Mouse (Mus musculus) stomach, embryonic 14.5 days (tissue): ENCODE results near the gene Zbtb16. TPM values are rescaled to one million over a fixed set of nuclear protein-coding genes. Genes with fewer than 3 reads are reported as not detected.
A peak's percentile ranks its signal among the peaks of the same experiment; 100 is the strongest.

ENCODE experiments used
- ATAC-seq: fragments of 200-750 bp; cut with Nextera tagmentation; 2 replicates; pipeline ENCODE4 v1.8.0; 2017; ENCODE audit warnings: low read depth, moderate TSS enrichment; ENCODE audit not compliant: insufficient number of reproducible peaks, insufficient read depth, low FRiP score
- H3K27ac ChIP-seq: fragments of 300-500 bp; sonication (generic); 2 replicates; pipeline ENCODE4 v1.5.1; 2014; ENCODE audit warnings: mild to moderate bottlenecking, low read length, moderate library complexity, mixed read lengths
- H3K27me3 ChIP-seq: fragments of 300-500 bp; sonication (generic); 2 replicates; pipeline ENCODE4 v1.6.1; 2014; ENCODE audit warnings: low read length, control low read depth, mixed read lengths; ENCODE audit not compliant: control insufficient read depth, insufficient read depth
- H3K36me3 ChIP-seq: fragments of 300-500 bp; sonication (generic); 2 replicates; pipeline ENCODE4 v1.6.1; 2014; ENCODE audit warnings: mild to moderate bottlenecking, control low read depth, low read length, moderate library complexity, mixed read lengths; ENCODE audit not compliant: control insufficient read depth, insufficient read depth
- H3K4me1 ChIP-seq: fragments of 300-500 bp; sonication (generic); 2 replicates; pipeline ENCODE4 v1.6.1; 2014; ENCODE audit warnings: low read length, control low read depth, mixed read lengths; ENCODE audit not compliant: control insufficient read depth, insufficient read depth
- H3K4me2 ChIP-seq: fragments of 300-500 bp; sonication (generic); replicated peaks from 2 replicates; pipeline ENCODE4 v1.6.1; 2014; ENCODE audit warnings: low read depth, low read length, control low read depth
- H3K4me3 ChIP-seq: fragments of 300-500 bp; sonication (generic); 2 replicates; pipeline ENCODE4 v1.5.1; 2014; ENCODE audit warnings: low read depth, low read length, control low read depth
- H3K9ac ChIP-seq: fragments of 300-500 bp; sonication (generic); replicated peaks from 2 replicates; pipeline ENCODE4 v1.6.1; 2014; ENCODE audit warnings: low read depth, mild to moderate bottlenecking, control low read depth, low read length, moderate library complexity, mixed read lengths
- H3K9me3 ChIP-seq: fragments of 300-500 bp; sonication (generic); 2 replicates; pipeline ENCODE4 v1.6.1; 2016; ENCODE audit warnings: low read depth, low read length, control low read depth; ENCODE audit not compliant: control insufficient read depth
- WGBS: fragments of 180-500 bp; shearing (Covaris S2); extraction: QIAGEN DNeasy Blood & Tissue Kit; methylation state at CpG from one replicate; pipeline ENCODE4 v1.1.7; 2014; 5-methylcytosine and 5-hydroxymethylcytosine counted together
- polyA plus RNA-seq: library from polyadenylated mRNA; unstranded; fragments of >200 nt; fragmentation: Nextera tagmentation; extraction: Ambion mirVana; gene quantifications from 2 replicates; pipeline ENCODE4 v1.2.1, GENCODE M21; 2014

Zbtb16 gene
- polyA plus RNA-seq, 1 experiment from 2014 or later, result 6.6 TPM

DNA sequence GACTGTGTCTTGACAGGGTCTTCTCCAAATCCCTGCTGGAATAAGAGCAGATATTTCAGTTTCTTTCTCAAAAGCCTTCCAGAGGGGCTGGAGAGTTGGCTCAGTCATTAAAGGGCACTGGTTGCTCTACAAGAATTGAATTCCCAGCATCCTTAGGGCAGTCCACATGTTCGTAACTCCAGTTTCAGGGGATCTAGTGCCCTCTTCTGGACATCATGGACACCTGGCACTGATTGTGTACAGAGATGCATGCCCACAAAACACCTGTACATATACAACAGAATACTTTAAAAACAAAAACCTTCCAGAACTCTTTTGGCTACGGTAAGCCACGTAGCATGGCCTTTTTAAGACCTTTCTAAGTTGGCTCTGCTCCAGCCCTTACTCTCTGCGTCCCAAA, 20.2 kb upstream of the Zbtb16 start:
- no peaks in the 10 kb centered on the region for H3K4me1 ChIP-seq
- no peak overlapping the region for H3K4me2 ChIP-seq
- ATAC-seq, result no peak
- no peak overlapping the region for H3K27ac ChIP-seq
- 85% methylated on average over 4 of the region's 4 CpGs for WGBS
- H3K36me3 ChIP-seq, result no peaks in the 10 kb centered on the region
- H3K27me3 ChIP-seq, result no peaks in the 10 kb centered on the region
- no peak overlapping the region for H3K4me3 ChIP-seq
- no peaks in the 10 kb centered on the region for H3K9me3 ChIP-seq
- no peak overlapping the region for H3K9ac ChIP-seq

DNA sequence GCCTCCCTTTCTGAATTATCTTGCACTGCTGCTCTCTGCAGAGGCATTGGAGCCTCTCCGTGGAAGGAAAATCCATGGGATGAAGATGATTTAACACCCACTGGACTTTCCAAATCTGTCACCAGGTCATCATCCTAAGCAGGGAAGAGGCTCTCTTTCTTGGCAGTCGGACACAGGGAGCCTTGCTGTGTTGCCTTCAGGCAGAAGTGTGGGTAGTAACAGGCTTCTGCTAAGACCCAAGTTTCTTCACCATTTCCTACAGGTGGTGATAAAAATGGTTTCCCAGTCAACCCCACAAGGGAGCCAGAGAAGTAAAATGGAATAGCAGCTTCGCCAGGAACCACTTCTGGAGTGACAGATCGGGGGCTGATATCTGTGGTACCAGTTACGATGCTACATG, 13.5 kb upstream of the Zbtb16 start:
- Histone ChIP-seq H3K4me3 (no peak overlapping the region), H3K36me3 (no peaks in the 10 kb centered on the region), H3K27ac (no peak overlapping the region), H3K4me2 (no peak overlapping the region), H3K9me3 (no peaks in the 10 kb centered on the region), H3K4me1 (no peaks in the 10 kb centered on the region), H3K9ac (no peak overlapping the region), H3K27me3 (no peaks in the 10 kb centered on the region)
- WGBS, result 89% methylated on average over 5 of the region's 5 CpGs
- no peak for ATAC-seq

DNA sequence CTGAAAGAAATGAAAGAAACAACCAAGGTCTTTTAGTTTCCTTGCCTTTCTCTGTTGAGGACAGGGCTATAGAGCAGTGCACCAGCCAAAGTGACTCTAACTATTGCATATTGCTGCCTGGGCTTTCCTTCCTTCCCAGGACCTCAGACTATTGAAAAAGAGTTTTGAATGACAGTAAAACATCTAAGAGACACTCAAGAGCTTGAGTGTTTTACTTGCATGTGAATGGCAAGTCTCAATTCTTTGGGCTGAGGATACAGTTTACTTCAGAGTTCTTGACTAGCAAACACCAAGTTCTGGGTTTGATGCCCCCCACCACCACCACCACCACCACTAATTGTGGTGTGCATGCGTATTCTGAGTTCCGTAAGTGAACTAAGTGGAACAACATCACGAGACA, 3.5 kb upstream of the Zbtb16 start:
- 89% methylated on average over 3 of the region's 3 CpGs for WGBS
- H3K4me3 ChIP-seq, result no peak overlapping the region
- no peaks in the 10 kb centered on the region for H3K36me3 ChIP-seq
- H3K27ac ChIP-seq, result no peak overlapping the region
- H3K9ac ChIP-seq, result no peak overlapping the region
- H3K4me2 ChIP-seq, result no peak overlapping the region
- H3K4me1 ChIP-seq, result peaks cover 9% of the 10 kb centered on the region; the same call in 1 of the 2 replicates
- peaks cover 20% of the 10 kb centered on the region; the same call in 1 of the 2 replicates for H3K27me3 ChIP-seq
- H3K9me3 ChIP-seq, result no peaks in the 10 kb centered on the region
- ATAC-seq, result no peak

DNA sequence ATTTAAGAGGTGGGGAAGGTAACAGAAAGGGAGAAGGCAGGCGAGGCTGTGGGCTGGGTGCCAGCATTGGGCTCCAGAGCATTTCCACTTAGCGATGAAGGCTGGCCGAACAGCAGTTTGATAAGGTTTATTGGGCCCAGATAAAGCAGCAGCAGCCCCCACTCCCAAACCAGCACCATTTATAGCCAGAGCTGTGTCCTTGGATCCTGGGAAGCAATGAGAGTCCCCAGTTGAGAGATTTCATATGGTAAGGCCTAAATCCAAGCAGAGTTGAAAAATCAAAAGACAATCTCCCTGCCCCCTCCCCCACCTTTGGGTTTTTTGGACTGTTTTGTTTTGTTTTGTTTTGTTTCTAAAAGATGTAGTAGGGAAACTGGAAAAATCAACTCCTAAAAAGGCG, 2.3 kb upstream of the Zbtb16 start:
- Histone ChIP-seq H3K27me3 (peaks cover 25% of the 10 kb centered on the region), H3K4me1 (peaks cover 9% of the 10 kb centered on the region; the same call in 1 of the 2 replicates)
- 58% methylated on average over 4 of the region's 4 CpGs for WGBS

DNA sequence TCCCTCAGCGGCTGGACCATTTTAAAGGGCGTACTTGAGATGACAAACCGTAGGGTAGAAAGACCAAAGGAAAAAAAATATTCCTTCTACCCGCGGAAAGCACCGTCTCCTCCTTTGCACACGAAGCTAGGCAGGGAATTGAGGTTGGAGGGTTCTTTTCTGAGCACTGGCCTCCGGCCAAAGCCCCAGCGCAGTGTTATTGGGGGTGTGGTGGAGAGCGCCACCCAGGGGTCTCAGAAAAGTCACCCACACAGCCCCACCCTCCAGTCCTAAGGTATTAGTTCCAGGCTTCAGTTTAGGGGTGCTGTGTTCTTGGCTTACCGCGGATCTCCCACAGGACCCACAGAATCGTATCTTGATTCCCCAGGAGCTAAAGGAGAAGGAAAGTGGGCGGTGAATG, 1.2 kb upstream of the Zbtb16 start:
- H3K4me1 ChIP-seq, result peaks cover 9% of the 10 kb centered on the region; the same call in 1 of the 2 replicates
- H3K4me3 ChIP-seq, result no peak overlapping the region
- no peak overlapping the region for H3K27ac ChIP-seq
- no peaks in the 10 kb centered on the region for H3K9me3 ChIP-seq
- H3K36me3 ChIP-seq, result no peaks in the 10 kb centered on the region
- no peak overlapping the region for H3K9ac ChIP-seq
- 6% methylated on average over 14 of the region's 14 CpGs for WGBS
- ATAC-seq, result no peak
- peak overlapping the region; percentile 95 for H3K4me2 ChIP-seq
- peaks cover 30% of the 10 kb centered on the region for H3K27me3 ChIP-seq

More for the DNA sequence above, 2.3 kb upstream of the Zbtb16 start:
- ATAC-seq, result no peak
- H3K36me3 ChIP-seq, result no peaks in the 10 kb centered on the region
- no peak overlapping the region for H3K4me2 ChIP-seq
- H3K27ac ChIP-seq, result no peak overlapping the region
- H3K4me3 ChIP-seq, result no peak overlapping the region
- no peaks in the 10 kb centered on the region for H3K9me3 ChIP-seq
- no peak overlapping the region for H3K9ac ChIP-seq

DNA sequence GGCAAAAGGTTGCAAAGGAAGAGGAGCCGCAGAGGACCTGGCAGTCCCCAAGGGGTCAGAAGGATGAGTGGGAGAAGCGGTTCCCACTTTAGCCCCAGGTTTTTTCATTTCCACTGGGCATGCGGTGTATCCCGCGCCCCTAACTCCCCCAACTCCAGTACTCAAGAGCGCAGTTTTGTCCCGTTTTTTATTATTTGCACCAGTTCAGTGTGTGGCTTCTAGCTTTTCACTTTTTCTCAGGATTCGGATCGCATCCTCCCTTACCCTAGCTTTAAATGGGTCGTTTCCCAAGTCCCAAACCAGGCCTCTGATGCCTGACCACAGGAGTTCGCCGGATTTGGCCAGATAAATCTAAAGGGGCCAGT, 526 bp upstream of the Zbtb16 start:
- H3K4me3 ChIP-seq, result peak overlapping the region; percentile 49
- H3K27me3 ChIP-seq, result peaks cover 30% of the 10 kb centered on the region
- H3K9me3 ChIP-seq, result no peaks in the 10 kb centered on the region
- peak; percentile 3; the same call in 1 of the 2 replicates for ATAC-seq
- no peak overlapping the region for H3K27ac ChIP-seq
- H3K9ac ChIP-seq, result no peak overlapping the region; the same call in 1 of the 2 replicates
- H3K4me2 ChIP-seq, result peak overlapping the region; percentile 95
- H3K4me1 ChIP-seq, result peaks cover 9% of the 10 kb centered on the region; the same call in 1 of the 2 replicates
- no peaks in the 10 kb centered on the region for H3K36me3 ChIP-seq
- 3% methylated on average over 12 of the region's 12 CpGs for WGBS

DNA sequence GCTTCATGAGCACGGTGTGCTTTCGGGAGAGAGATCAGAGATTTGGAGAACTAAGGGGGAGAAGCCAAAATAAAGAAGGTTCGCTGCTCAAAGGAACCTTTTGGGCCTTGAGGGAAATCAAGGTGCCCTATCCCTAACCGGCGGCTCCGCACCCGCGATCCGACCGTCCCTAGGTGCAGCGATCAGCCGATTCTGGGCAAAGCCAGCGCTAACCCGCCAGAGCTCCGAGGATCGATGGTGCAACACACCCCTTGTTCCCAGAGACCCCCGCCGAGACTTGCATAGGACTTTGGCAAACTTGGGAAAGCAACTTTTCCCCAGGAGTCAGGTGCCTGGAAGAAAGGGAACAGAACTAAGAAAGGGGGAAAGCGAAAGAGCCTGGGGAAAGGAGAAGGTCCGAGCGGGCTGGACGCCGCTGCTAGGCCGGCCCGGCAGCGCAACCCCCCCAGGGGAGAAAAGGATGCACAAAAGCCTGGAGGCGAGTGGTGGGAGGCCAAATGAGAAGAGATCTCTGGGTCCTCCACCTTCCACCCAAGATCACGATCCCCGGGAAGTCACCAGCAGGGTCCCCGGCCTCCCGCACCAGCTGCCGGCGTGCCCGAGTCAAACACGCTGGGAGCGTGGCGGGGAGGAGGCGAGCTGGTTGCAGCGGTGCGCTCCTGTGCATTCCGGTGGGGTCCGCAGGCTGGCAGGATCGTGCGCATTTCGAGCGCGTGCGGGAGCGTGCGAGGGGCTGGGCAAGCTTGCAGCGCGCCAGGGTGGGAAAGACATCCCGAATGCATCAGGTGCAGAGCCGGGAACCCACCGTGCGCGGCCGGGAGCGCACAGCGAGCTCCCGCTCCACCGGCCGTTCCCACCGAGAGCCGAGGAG, 1.2 kb downstream of the Zbtb16 start:
- peaks cover 9% of the 10 kb centered on the region; the same call in 1 of the 2 replicates for H3K4me1 ChIP-seq
- under 1% methylated on average over 65 of the region's 65 CpGs for WGBS
- no peak for ATAC-seq
- peak overlapping the region; percentile 49 for H3K4me3 ChIP-seq
- peaks cover 30% of the 10 kb centered on the region for H3K27me3 ChIP-seq
- peak overlapping the region; percentile 28 for H3K9ac ChIP-seq
- H3K27ac ChIP-seq, result no peak overlapping the region
- H3K9me3 ChIP-seq, result no peaks in the 10 kb centered on the region
- no peaks in the 10 kb centered on the region for H3K36me3 ChIP-seq
- peak overlapping the region; percentile 95 for H3K4me2 ChIP-seq

DNA sequence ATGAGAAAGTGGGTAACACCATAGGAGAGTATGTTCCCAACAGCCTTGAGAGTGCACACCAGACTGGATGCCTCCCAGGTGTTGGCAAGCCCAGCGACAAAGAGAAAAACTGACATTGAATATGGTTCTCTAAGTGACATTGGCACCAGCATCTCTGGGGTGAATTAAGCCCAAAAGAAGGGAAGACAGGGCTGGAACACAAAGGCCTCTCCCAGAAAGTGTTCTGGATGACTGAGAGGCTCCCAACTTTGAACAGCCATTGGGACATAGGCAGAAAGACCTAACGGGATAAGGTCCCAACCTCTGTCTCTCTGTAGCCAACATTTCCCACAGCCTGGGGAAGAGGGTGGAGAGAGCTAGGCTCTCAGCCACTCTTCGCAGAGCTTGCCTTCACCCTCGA, 2.0 kb downstream of the Zbtb16 start:
- H3K4me3 ChIP-seq, result 0 out of 2 replicates have a peak overlapping the region, but pooled peaks have one; percentile 49
- peaks cover 30% of the 10 kb centered on the region for H3K27me3 ChIP-seq
- ATAC-seq, result no peak
- peak overlapping the region; percentile 95 for H3K4me2 ChIP-seq
- no peak overlapping the region for H3K27ac ChIP-seq
- 20% methylated on average over 4 of the region's 4 CpGs for WGBS
- no peaks in the 10 kb centered on the region for H3K36me3 ChIP-seq
- H3K4me1 ChIP-seq, result peaks cover 9% of the 10 kb centered on the region; the same call in 1 of the 2 replicates
- no peak overlapping the region for H3K9ac ChIP-seq
- H3K9me3 ChIP-seq, result no peaks in the 10 kb centered on the region
